Mouse (Mus musculus) forebrain, embryonic 13.5 days (tissue): ENCODE measurements at regions not wholly inside any gene's neighbourhood (a gene's known extent, or its start where the extent isn't known, plus 50 kb on each side); places are given as distances from the start of the nearest gene placed in this dataset.

Experiments used
- ATAC-seq: fragments of 200-750 bp; cut with Nextera tagmentation; 2 replicates; pipeline ENCODE4 v1.8.0; 2017
- H3K27ac ChIP-seq: fragments of 300-500 bp; sonication (generic); 2 replicates; pipeline ENCODE4 v1.5.1; 2015; ENCODE audit warnings: inconsistent platforms, mild to moderate bottlenecking, moderate library complexity
- H3K27me3 ChIP-seq: fragments of 300-500 bp; sonication (generic); 2 replicates; pipeline ENCODE4 v1.6.1; 2015; ENCODE audit warnings: mild to moderate bottlenecking, inconsistent platforms
- H3K36me3 ChIP-seq: fragments of 300-500 bp; sonication (generic); 2 replicates; pipeline ENCODE4 v1.6.1; 2015; ENCODE audit warnings: mild to moderate bottlenecking, inconsistent platforms; ENCODE audit not compliant: poor library complexity, severe bottlenecking
- H3K4me1 ChIP-seq: fragments of 300-500 bp; sonication (generic); 2 replicates; pipeline ENCODE4 v1.6.1; 2015; ENCODE audit warnings: inconsistent platforms
- H3K4me2 ChIP-seq: fragments of 300-500 bp; sonication (generic); 2 replicates; pipeline ENCODE4 v1.6.1; 2015; ENCODE audit warnings: inconsistent platforms, mild to moderate bottlenecking, moderate library complexity
- H3K4me3 ChIP-seq: fragments of 300-500 bp; sonication (generic); 2 replicates; pipeline ENCODE4 v1.5.1; 2015; ENCODE audit warnings: mild to moderate bottlenecking, inconsistent platforms
- H3K9ac ChIP-seq: fragments of 300-500 bp; sonication (generic); 2 replicates; pipeline ENCODE4 v1.6.1; 2015; ENCODE audit warnings: mild to moderate bottlenecking, inconsistent platforms
- H3K9me3 ChIP-seq: fragments of 300-500 bp; sonication (generic); replicated peaks from 2 replicates; pipeline ENCODE4 v1.6.1; 2016; ENCODE audit warnings: inconsistent platforms
- WGBS: fragments of 180-500 bp; shearing (Covaris S2); methylation state at CpG from one replicate; pipeline ENCODE4 v1.1.7; 2015; 5-methylcytosine and 5-hydroxymethylcytosine counted together

- no peaks in the 10 kb centered on the region for H3K36me3 ChIP-seq
- H3K9me3 ChIP-seq = no peaks in the 10 kb centered on the region
- no peaks in the 10 kb centered on the region for H3K27me3 ChIP-seq
- no peaks in the 10 kb centered on the region for H3K4me1 ChIP-seq
- 86% methylated on average over 3 of the region's 3 CpGs for WGBS
- no peak overlapping the region for H3K9ac ChIP-seq
- H3K4me3 ChIP-seq = no peak overlapping the region
- no peak overlapping the region for H3K27ac ChIP-seq
- no peak for ATAC-seq
- H3K4me2 ChIP-seq = no peak overlapping the region
These were observed 98.4 kb upstream of the 4930412O13Rik start for GRCm38 (mm10) chr2:9782698-9783097.

GRCm38 (mm10) chr2:9791970-9792369 lies 89.1 kb upstream of the 4930412O13Rik start:
- no peaks in the 10 kb centered on the region for H3K27me3 ChIP-seq
- no peak overlapping the region for H3K9ac ChIP-seq
- no peaks in the 10 kb centered on the region for H3K36me3 ChIP-seq
- H3K4me2 ChIP-seq = no peak overlapping the region
- ATAC-seq = no peak
- WGBS = 96% methylated on average over 1 of the region's 1 CpGs
- H3K27ac ChIP-seq = no peak overlapping the region
- H3K4me1 ChIP-seq = peaks cover 6% of the 10 kb centered on the region; the same call in 1 of the 2 replicates
- no peaks in the 10 kb centered on the region for H3K9me3 ChIP-seq
- H3K4me3 ChIP-seq = no peak overlapping the region

GRCm38 (mm10) chr2:9792381-9792780 lies 88.7 kb upstream of the 4930412O13Rik start:
- Histone ChIP-seq H3K27ac (no peak overlapping the region), H3K27me3 (no peaks in the 10 kb centered on the region), H3K36me3 (no peaks in the 10 kb centered on the region), H3K4me1 (peaks cover 6% of the 10 kb centered on the region; the same call in 1 of the 2 replicates), H3K4me2 (no peak overlapping the region), H3K9me3 (no peaks in the 10 kb centered on the region), H3K4me3 (no peak overlapping the region), H3K9ac (no peak overlapping the region)
- ATAC-seq = no peak
- WGBS = 90% methylated on average over 1 of the region's 1 CpGs

- no peak overlapping the region for H3K4me2 ChIP-seq
- peaks cover 6% of the 10 kb centered on the region; the same call in 1 of the 2 replicates for H3K4me1 ChIP-seq
- no peak overlapping the region for H3K4me3 ChIP-seq
- no peak overlapping the region for H3K9ac ChIP-seq
- no peaks in the 10 kb centered on the region for H3K9me3 ChIP-seq
- 77% methylated on average over 4 of the region's 4 CpGs for WGBS
- ATAC-seq = no peak
- no peaks in the 10 kb centered on the region for H3K27me3 ChIP-seq
- no peaks in the 10 kb centered on the region for H3K36me3 ChIP-seq
- H3K27ac ChIP-seq = no peak overlapping the region
These were observed 85.7 kb upstream of the 4930412O13Rik start for GRCm38 (mm10) chr2:9795401-9795800.

GRCm38 (mm10) chr2:9801484-9801883 lies 79.6 kb upstream of the 4930412O13Rik start:
- 88% methylated on average over 8 of the region's 8 CpGs for WGBS
- H3K27ac ChIP-seq = no peak overlapping the region
- no peaks in the 10 kb centered on the region for H3K9me3 ChIP-seq
- H3K27me3 ChIP-seq = no peaks in the 10 kb centered on the region
- no peak overlapping the region for H3K4me3 ChIP-seq
- H3K9ac ChIP-seq = no peak overlapping the region
- no peak overlapping the region for H3K4me2 ChIP-seq
- no peaks in the 10 kb centered on the region for H3K4me1 ChIP-seq
- ATAC-seq = no peak
- H3K36me3 ChIP-seq = no peaks in the 10 kb centered on the region

- Histone ChIP-seq H3K4me3 (no peak overlapping the region), H3K27me3 (no peaks in the 10 kb centered on the region), H3K9ac (no peak overlapping the region), H3K36me3 (no peaks in the 10 kb centered on the region), H3K4me1 (no peaks in the 10 kb centered on the region), H3K27ac (no peak overlapping the region), H3K9me3 (no peaks in the 10 kb centered on the region), H3K4me2 (no peak overlapping the region)
- 64% methylated on average over 3 of the region's 3 CpGs for WGBS
- no peak for ATAC-seq
These were observed 76.7 kb upstream of the 4930412O13Rik start for GRCm38 (mm10) chr2:9804306-9804705.

- Histone ChIP-seq H3K4me3 (no peak overlapping the region), H3K27me3 (no peaks in the 10 kb centered on the region), H3K36me3 (no peaks in the 10 kb centered on the region), H3K9me3 (no peaks in the 10 kb centered on the region), H3K4me1 (no peaks in the 10 kb centered on the region), H3K27ac (no peak overlapping the region), H3K4me2 (no peak overlapping the region), H3K9ac (no peak overlapping the region)
- 91% methylated on average over 6 of the region's 6 CpGs for WGBS
- no peak for ATAC-seq
These were observed 75.5 kb upstream of the 4930412O13Rik start for GRCm38 (mm10) chr2:9805590-9805989.
